Mouse (Mus musculus): ENCODE results near the gene Otof. TPM values are rescaled to one million over a fixed set of nuclear protein-coding genes. Genes with fewer than 3 reads are reported as not detected.

Otof gene
- polyA plus RNA-seq, 1 experiment from 2014 or later: 0.04 TPM

DNA sequence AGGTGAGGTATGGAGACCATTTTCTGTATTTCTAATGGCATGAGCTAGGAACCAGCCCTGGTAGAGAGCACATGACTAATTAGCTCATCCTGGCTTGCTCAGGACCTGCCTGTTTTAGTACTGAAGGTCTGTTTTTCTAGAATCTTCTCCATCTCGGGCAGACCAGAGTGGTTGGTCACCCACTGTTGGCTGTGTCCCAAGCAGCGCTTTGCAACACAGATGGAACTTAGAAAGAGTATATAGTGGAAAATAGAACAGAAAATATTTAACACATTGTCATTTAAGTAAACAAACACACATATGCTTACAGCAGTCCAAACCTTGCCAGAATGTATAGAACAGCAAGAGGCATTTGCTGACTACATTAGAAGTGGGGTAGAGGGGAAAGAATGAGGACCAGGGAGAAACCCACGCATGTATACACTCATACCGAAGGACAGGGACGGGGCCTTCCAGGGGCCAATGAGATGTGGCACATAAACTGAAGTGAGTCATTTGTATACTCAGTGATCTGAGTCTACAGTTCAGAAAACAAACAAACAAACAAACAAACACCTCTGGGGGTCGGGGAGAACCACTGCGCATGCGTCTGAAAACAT is 21.3 kb downstream of the Otof start:
- DNase-seq (ENCODE audit: low spot score) (no peak), ATAC-seq (replicated peaks; ENCODE audit: low FRiP score, low read depth) (no peak)
- H3K36me3 ChIP-seq (ENCODE audit: insufficient read depth, low read length): no peaks in the 10 kb centered on the region
- H3K27ac ChIP-seq: no peak overlapping the region
- H3K9ac ChIP-seq (ENCODE audit: low read depth, low read length): no peak overlapping the region
- H3K9me3 ChIP-seq (replicated peaks; ENCODE audit: low read length): no peaks in the 10 kb centered on the region
- H3K4me2 ChIP-seq (ENCODE audit: low read length): no peak overlapping the region
- no peak for TF ChIP-seq CTCF (IDR thresholded peaks at IDR 0.05; ENCODE audit: low read depth)
- no peaks in the 10 kb centered on the region for H3K27me3 ChIP-seq (ENCODE audit: insufficient read depth, low read length)
- no peak overlapping the region for H3K4me3 ChIP-seq (replicated peaks; ENCODE audit: low read depth, low read length)
- H3K4me1 ChIP-seq (replicated peaks; ENCODE audit: insufficient read depth, low read length): no peaks in the 10 kb centered on the region
- 84% methylated on average over 8 of the region's 8 CpGs for WGBS

- H3K4me2 ChIP-seq (ENCODE audit: low read length): no peak overlapping the region
- WGBS: 50% methylated on average over 2 of the region's 2 CpGs
- no peak overlapping the region for H3K27ac ChIP-seq
- no peak for DNase-seq (ENCODE audit: low spot score)
- H3K4me3 ChIP-seq (replicated peaks; ENCODE audit: low read depth, low read length): no peak overlapping the region
- no peaks in the 10 kb centered on the region for H3K36me3 ChIP-seq (ENCODE audit: insufficient read depth, low read length)
- H3K4me1 ChIP-seq (replicated peaks; ENCODE audit: insufficient read depth, low read length): no peaks in the 10 kb centered on the region
- H3K27me3 ChIP-seq (ENCODE audit: insufficient read depth, low read length): no peaks in the 10 kb centered on the region
- H3K9me3 ChIP-seq (replicated peaks; ENCODE audit: low read length): no peaks in the 10 kb centered on the region
- no peak for ATAC-seq (replicated peaks; ENCODE audit: low FRiP score, low read depth)
- H3K9ac ChIP-seq (ENCODE audit: low read depth, low read length): no peak overlapping the region
- TF ChIP-seq CTCF (IDR thresholded peaks at IDR 0.05; ENCODE audit: low read depth): no peak
Observed at GRCm38 (mm10) chr5:30438931-30439330, 22.8 kb downstream of the Otof start.

GRCm38 (mm10) chr5:30427406-30427805 is 34.3 kb downstream of the Otof start:
- no peak overlapping the region for H3K4me3 ChIP-seq (replicated peaks; ENCODE audit: low read depth, low read length)
- DNase-seq (ENCODE audit: low spot score) (no peak), ATAC-seq (replicated peaks; ENCODE audit: low FRiP score, low read depth) (no peak)
- 77% methylated on average over 6 of the region's 6 CpGs for WGBS
- no peaks in the 10 kb centered on the region for H3K36me3 ChIP-seq (ENCODE audit: insufficient read depth, low read length)
- H3K27ac ChIP-seq: no peak overlapping the region
- no peak for TF ChIP-seq CTCF (IDR thresholded peaks at IDR 0.05; ENCODE audit: low read depth)
- no peak overlapping the region for H3K4me2 ChIP-seq (ENCODE audit: low read length)
- no peaks in the 10 kb centered on the region for H3K4me1 ChIP-seq (replicated peaks; ENCODE audit: insufficient read depth, low read length)
- no peaks in the 10 kb centered on the region for H3K9me3 ChIP-seq (replicated peaks; ENCODE audit: low read length)
- H3K9ac ChIP-seq (ENCODE audit: low read depth, low read length): no peak overlapping the region
- no peaks in the 10 kb centered on the region for H3K27me3 ChIP-seq (ENCODE audit: insufficient read depth, low read length)

- Histone ChIP-seq H3K9me3 (replicated peaks; ENCODE audit: low read length) (no peaks in the 10 kb centered on the region), H3K4me3 (replicated peaks; ENCODE audit: low read depth, low read length) (no peak overlapping the region), H3K27ac (no peak overlapping the region), H3K27me3 (ENCODE audit: insufficient read depth, low read length) (no peaks in the 10 kb centered on the region), H3K36me3 (ENCODE audit: insufficient read depth, low read length) (no peaks in the 10 kb centered on the region), H3K9ac (ENCODE audit: low read depth, low read length) (no peak overlapping the region), H3K4me2 (ENCODE audit: low read length) (no peak overlapping the region; the same call in 1 of the 2 replicates), H3K4me1 (replicated peaks; ENCODE audit: insufficient read depth, low read length) (no peaks in the 10 kb centered on the region)
- ATAC-seq (replicated peaks; ENCODE audit: low FRiP score, low read depth) (peak; percentile 29; the same call in 1 of the 2 replicates), DNase-seq (ENCODE audit: low spot score) (peak; percentile 88)
- WGBS: 16% methylated on average over 8 of the region's 8 CpGs
- TF ChIP-seq CTCF (IDR thresholded peaks at IDR 0.05; ENCODE audit: low read depth): peak; percentile 85
Observed at GRCm38 (mm10) chr5:30423572-30424244, 38.0 kb downstream of the Otof start.

DNA sequence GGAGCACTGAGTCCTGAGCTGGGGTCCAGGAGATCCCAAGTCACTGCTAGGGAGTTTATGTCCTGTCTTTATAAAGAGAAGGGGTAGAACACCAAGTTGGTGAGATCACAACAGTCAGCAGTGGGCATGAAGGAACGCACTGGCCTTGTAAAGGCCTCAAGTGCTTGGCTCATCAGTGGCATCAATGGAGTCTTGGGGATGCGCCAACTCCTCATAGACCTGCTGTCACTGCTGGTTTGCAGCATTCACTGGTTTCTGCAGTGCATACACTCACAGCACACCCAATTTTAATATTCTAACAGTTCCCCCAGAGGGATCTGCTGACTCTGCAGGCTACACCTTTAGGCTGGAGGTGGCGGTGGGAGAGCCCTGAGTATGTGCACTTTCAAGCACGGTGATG is 38.6 kb downstream of the Otof start:
- no peaks in the 10 kb centered on the region for H3K4me1 ChIP-seq (replicated peaks; ENCODE audit: insufficient read depth, low read length)
- H3K36me3 ChIP-seq (ENCODE audit: insufficient read depth, low read length): no peaks in the 10 kb centered on the region
- H3K27me3 ChIP-seq (ENCODE audit: insufficient read depth, low read length): no peaks in the 10 kb centered on the region
- no peak overlapping the region for H3K27ac ChIP-seq
- TF ChIP-seq CTCF (IDR thresholded peaks at IDR 0.05; ENCODE audit: low read depth): no peak
- no peak overlapping the region for H3K4me3 ChIP-seq (replicated peaks; ENCODE audit: low read depth, low read length)
- ATAC-seq (replicated peaks; ENCODE audit: low FRiP score, low read depth) (no peak), DNase-seq (ENCODE audit: low spot score) (no peak)
- WGBS: 84% methylated on average over 4 of the region's 4 CpGs
- no peaks in the 10 kb centered on the region for H3K9me3 ChIP-seq (replicated peaks; ENCODE audit: low read length)
- no peak overlapping the region for H3K4me2 ChIP-seq (ENCODE audit: low read length)
- no peak overlapping the region for H3K9ac ChIP-seq (ENCODE audit: low read depth, low read length)

- no peak overlapping the region for H3K27ac ChIP-seq
Observed at GRCm38 (mm10) chr5:30416665-30417064, 45.1 kb downstream of the Otof start.

More at GRCm38 (mm10) chr5:30416665-30417064, 45.1 kb downstream of the Otof start:
- no peak for ATAC-seq (replicated peaks; ENCODE audit: low FRiP score, low read depth)
- no peaks in the 10 kb centered on the region for H3K4me1 ChIP-seq (replicated peaks; ENCODE audit: insufficient read depth, low read length)
- WGBS: 75% methylated on average over 5 of the region's 5 CpGs
- no peaks in the 10 kb centered on the region for H3K27me3 ChIP-seq (ENCODE audit: insufficient read depth, low read length)
- H3K36me3 ChIP-seq (ENCODE audit: insufficient read depth, low read length): no peaks in the 10 kb centered on the region
- no peaks in the 10 kb centered on the region for H3K9me3 ChIP-seq (replicated peaks; ENCODE audit: low read length)
- no peak overlapping the region for H3K9ac ChIP-seq (ENCODE audit: low read depth, low read length)
- no peak overlapping the region for H3K4me3 ChIP-seq (replicated peaks; ENCODE audit: low read depth, low read length)
- H3K4me2 ChIP-seq (ENCODE audit: low read length): no peak overlapping the region
- no peak for DNase-seq (ENCODE audit: low spot score)
- no peak for TF ChIP-seq CTCF (IDR thresholded peaks at IDR 0.05; ENCODE audit: low read depth)

All from kidney, postnatal 0 days (tissue).